Mouse (Mus musculus): ENCODE measurements around the gene Pip5k1b.
"Not testable (repeated sequence)": the region's sequence is repeated elsewhere in the genome, so short reads cannot be mapped to it uniquely, and the experiment has no call there.

Pip5k1b gene

GRCm38 (mm10) chr19:24555466-24555903 is at the start of gene Pip5k1b:
TSS of gene Pip5k1b (minus strand) at chr19:24555872.
- peak; percentile 63 for DNase-seq

- DNase-seq = no peak
Measured at GRCm38 (mm10) chr19:24604105-24604504, 48.4 kb upstream of the Pip5k1b start.

- no peak for DNase-seq
Measured at GRCm38 (mm10) chr19:24603431-24603830, 47.8 kb upstream of the Pip5k1b start.

GRCm38 (mm10) chr19:24586726-24587125 is 31.1 kb upstream of the Pip5k1b start:
- DNase-seq = no peak

- no peak for DNase-seq
Measured at GRCm38 (mm10) chr19:24585171-24585570, 29.5 kb upstream of the Pip5k1b start.

- no peak for DNase-seq
Measured at GRCm38 (mm10) chr19:24583956-24584355, 28.3 kb upstream of the Pip5k1b start.

- DNase-seq = no peak
Measured at GRCm38 (mm10) chr19:24576125-24576524, 20.5 kb upstream of the Pip5k1b start.

- DNase-seq = peak; percentile 55
Measured at GRCm38 (mm10) chr19:24571756-24572181, 16.1 kb upstream of the Pip5k1b start.

GRCm38 (mm10) chr19:24570969-24571368 is 15.3 kb upstream of the Pip5k1b start:
- DNase-seq = no peak

GRCm38 (mm10) chr19:24557456-24557855 is 1.8 kb upstream of the Pip5k1b start:
- DNase-seq = peak; percentile 13

- no peak for DNase-seq
Measured at GRCm38 (mm10) chr19:24556585-24556966, 904 bp upstream of the Pip5k1b start.

GRCm38 (mm10) chr19:24555904-24556584 is 372 bp upstream of the Pip5k1b start:
- DNase-seq = peak; percentile 75

- no peak for DNase-seq
Measured at GRCm38 (mm10) chr19:24554911-24555465, 684 bp downstream of the Pip5k1b start.

- DNase-seq = no peak
Measured at GRCm38 (mm10) chr19:24554425-24554824, 1.2 kb downstream of the Pip5k1b start.

GRCm38 (mm10) chr19:24553291-24554075 is 2.2 kb downstream of the Pip5k1b start:
- peak; percentile 21 for DNase-seq

- not testable (repeated sequence) for DNase-seq
Measured at GRCm38 (mm10) chr19:24552641-24553040, 3.0 kb downstream of the Pip5k1b start.

- DNase-seq = no peak
Measured at GRCm38 (mm10) chr19:24551196-24551954, 4.3 kb downstream of the Pip5k1b start.

- DNase-seq = no peak
Measured at GRCm38 (mm10) chr19:24550778-24551177, 4.9 kb downstream of the Pip5k1b start.

- DNase-seq = no peak
Measured at GRCm38 (mm10) chr19:24550016-24550415, 5.7 kb downstream of the Pip5k1b start.

- no peak for DNase-seq
Measured at GRCm38 (mm10) chr19:24548337-24548736, 7.3 kb downstream of the Pip5k1b start.

GRCm38 (mm10) chr19:24546153-24546552 is 9.5 kb downstream of the Pip5k1b start:
- DNase-seq = no peak

- peak; percentile 38 for DNase-seq
Measured at GRCm38 (mm10) chr19:24543386-24544350, 12.0 kb downstream of the Pip5k1b start.
